Mouse (Mus musculus) T-cell, adult 2 months (primary cell): ENCODE data around the gene Mpp2.

Source experiments
- DNase-seq: peaks from one replicate; pipeline ENCODE4 v3.0.0; 2022; ENCODE audit warnings: low spot score

The Mpp2 gene

GRCm38 (mm10) chr11:102036336-102036735 is 52.0 kb downstream of the Mpp2 start:
- DNase-seq, result no peak

GRCm38 (mm10) chr11:102035456-102035960 is 52.8 kb downstream of the Mpp2 start:
- DNase-seq, result no peak

DNA sequence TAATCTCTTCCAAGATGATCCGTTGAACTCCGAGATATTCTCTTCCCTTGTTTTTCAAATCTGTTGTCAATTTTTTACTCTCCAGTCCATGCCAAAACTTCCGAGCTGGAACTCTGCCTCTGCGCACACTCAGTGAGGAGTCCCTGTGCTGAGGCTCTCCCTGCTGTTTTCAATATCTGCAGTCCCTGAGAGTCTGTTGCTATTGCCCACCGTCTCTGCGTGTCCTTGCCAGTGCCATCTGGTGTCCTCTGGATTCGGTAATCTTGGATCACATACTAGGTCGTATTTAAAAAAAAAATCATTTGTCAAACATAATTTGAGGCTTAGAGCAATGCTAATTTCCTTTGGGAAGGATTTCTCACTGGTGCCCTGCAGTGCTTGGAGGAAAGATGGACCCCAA is 53.4 kb downstream of the Mpp2 start:
- DNase-seq, result no peak

- no peak for DNase-seq
Observed at GRCm38 (mm10) chr11:102033055-102033591, 55.2 kb downstream of the Mpp2 start.

GRCm38 (mm10) chr11:102031149-102031548 is 57.2 kb downstream of the Mpp2 start:
- DNase-seq, result no peak

GRCm38 (mm10) chr11:102029966-102030365 is 58.3 kb downstream of the Mpp2 start:
- DNase-seq, result no peak

DNA sequence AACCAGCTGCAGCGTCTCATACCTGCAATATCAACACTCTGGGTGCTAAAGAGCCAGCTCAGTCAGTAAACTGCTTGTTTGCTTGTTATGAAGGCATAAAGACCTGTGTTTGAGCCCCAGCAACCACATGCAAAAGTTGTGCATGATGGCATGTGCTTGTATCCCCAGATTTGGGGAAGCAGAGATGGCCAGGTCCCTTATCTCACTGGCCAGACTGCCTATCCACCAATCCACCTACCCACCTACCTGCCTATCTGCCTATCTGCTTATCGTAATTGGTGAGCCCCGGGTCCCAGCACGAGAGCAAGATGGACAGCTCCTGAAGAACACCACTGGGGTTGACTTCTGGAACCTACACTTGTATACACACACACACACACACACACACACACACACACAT is 59.0 kb downstream of the Mpp2 start:
- no peak for DNase-seq

GRCm38 (mm10) chr11:102028087-102028816 is 60.1 kb downstream of the Mpp2 start, which contains the start of gene Mpp3:
Mpp3 (minus strand) TSS chr11:102028461.
- DNase-seq, result no peak

- no peak for DNase-seq
Observed at GRCm38 (mm10) chr11:102027361-102028017, 60.8 kb downstream of the Mpp2 start.

GRCm38 (mm10) chr11:102026694-102027360 is 61.5 kb downstream of the Mpp2 start:
- DNase-seq, result no peak

- DNase-seq, result no peak
Observed at GRCm38 (mm10) chr11:102025991-102026660, 62.2 kb downstream of the Mpp2 start.

DNA sequence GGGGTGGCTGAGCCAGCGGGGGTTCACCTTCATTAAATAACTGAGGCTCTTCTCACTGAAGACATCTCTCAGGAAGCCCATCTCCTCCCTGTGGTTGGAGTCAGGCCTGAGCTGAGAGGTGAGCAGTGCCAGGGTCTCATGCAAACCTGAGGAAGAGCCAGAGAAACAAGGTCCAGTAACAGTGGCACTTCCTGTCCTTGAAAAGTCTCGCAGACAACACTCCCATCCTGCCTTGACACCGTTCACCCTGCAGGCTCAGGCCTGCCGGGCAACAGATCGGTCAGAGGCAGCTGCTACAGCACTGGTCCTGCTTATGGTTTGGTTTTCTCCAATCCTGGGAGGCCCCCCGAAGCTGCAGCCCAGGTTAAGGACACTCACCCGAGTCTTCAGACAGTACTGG is 63.0 kb downstream of the Mpp2 start:
- DNase-seq, result no peak

DNA sequence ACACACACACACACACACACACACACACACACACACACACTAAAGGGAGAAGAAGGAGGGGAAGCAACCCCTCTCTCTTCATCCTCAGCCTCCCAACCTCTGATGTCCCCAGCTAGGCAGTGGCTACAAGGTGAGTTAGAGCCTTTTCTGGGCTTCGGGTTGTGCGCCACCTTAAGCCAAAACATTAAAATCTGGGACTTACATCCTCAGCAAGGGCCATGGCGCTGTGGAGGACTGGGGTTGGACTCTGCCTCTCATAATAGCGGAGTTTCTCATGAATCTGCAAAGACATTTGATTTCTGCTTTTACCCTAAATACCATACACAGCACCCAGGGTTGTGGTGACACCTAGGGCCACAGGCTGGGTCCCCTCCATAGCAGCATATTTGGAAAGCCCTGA is 63.4 kb downstream of the Mpp2 start:
- DNase-seq, result no peak

- DNase-seq, result no peak
Observed at GRCm38 (mm10) chr11:102024084-102024758, 64.1 kb downstream of the Mpp2 start.

DNA sequence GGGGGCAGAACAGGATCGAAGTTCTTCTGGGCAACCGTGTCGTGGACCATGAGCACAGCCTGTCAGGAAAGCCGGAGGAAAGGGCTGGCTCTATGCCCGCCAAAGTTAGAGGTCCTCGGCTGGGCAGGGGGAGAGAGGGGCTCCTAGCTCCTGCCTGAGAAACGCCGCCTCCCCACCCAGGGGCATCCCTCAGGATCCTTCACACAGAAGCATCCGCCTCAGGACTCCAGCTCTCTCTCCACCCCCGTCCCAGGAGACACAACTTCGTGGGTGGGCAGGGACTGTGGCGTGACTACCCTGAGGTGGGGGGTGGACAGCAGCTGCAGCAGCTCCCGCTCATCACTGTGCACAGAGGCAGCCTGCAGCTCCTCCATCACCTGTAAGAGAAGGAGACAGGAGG is 64.9 kb downstream of the Mpp2 start:
- DNase-seq, result no peak

GRCm38 (mm10) chr11:102021196-102021595 is 67.1 kb downstream of the Mpp2 start:
- no peak for DNase-seq

- no peak for DNase-seq
Observed at GRCm38 (mm10) chr11:102019736-102020135, 68.6 kb downstream of the Mpp2 start.

GRCm38 (mm10) chr11:102016136-102016535 is 72.2 kb downstream of the Mpp2 start:
- no peak for DNase-seq

GRCm38 (mm10) chr11:102015472-102015871 is 72.8 kb downstream of the Mpp2 start:
- no peak for DNase-seq

GRCm38 (mm10) chr11:102013201-102013600 is 75.1 kb downstream of the Mpp2 start:
- DNase-seq, result no peak

DNA sequence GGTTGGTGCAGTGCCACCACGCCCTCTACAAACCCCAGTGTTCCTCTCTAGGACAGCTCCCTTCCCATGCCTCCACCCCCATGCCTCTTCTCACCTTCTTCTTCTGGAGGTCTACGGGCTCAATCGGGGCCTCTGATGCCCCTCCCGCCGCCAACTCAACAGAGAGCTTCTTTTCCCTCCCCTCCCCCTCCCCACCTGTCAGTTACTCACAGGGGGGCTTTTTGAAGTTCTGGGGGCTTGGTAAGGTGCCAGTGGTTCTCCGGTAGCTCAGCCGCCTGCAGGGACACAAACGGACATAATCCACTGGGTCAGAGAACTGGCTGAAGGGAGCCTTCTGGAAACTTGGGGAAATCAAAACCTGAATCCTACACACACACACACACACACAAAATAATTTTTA is 76.8 kb downstream of the Mpp2 start:
- no peak for DNase-seq

GRCm38 (mm10) chr11:102010140-102010539 is 78.2 kb downstream of the Mpp2 start:
- DNase-seq, result no peak
